Mouse (Mus musculus): ENCODE measurements around the gene Atp13a1.

Gene Atp13a1

DNA sequence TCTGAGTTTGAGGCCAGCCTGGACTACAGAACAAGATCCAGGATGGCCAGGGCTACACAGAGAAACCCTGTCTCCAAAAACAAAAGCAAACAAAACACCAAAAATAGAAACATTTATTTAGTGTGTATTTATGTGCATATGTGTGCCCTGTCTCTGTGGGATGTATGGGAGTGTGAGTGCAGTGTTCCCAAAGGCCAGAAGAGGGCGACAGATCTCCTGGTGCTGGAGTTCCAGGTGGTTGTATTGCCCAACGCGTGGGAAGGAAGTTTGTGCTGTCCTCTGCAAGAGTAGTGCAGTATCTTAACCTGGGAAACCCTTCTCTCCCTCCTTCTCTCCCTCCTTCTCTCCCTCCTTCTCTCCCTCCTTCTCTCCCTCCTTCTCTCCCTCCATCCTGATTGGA, 58.9 kb downstream of the Atp13a1 start:
- no peak for DNase-seq (ENCODE audit: low read depth, low spot score)

DNA sequence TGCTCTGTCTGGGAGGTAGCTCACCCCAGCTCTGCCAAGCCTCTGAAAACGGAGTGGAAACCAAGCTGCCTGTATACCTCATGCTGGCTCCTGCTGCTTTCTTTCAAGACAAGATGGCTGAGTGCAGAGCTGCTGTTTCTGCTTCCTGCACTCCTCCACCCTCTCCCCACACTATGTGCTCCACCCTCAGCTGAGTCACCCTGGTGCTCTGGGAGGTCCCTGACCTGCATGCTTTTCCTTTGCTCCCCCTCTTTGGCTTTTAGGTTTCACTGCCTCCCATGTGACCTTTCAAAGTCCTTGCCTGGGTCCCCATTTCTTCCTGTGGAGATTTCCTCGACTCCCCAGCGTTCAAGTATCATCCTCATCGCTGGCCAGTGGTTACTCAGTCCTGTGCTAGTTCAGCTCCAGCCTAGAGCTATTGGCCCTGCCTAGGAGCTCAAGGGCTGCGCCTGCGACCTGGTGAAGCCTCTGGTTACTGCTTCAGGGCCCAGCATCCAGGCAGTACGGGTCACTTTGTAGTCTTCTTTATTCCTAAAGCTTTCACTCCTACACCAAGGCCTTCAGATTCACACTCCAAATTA, 60.1 kb downstream of the Atp13a1 start:
- DNase-seq (ENCODE audit: low read depth, low spot score) = no peak

DNA sequence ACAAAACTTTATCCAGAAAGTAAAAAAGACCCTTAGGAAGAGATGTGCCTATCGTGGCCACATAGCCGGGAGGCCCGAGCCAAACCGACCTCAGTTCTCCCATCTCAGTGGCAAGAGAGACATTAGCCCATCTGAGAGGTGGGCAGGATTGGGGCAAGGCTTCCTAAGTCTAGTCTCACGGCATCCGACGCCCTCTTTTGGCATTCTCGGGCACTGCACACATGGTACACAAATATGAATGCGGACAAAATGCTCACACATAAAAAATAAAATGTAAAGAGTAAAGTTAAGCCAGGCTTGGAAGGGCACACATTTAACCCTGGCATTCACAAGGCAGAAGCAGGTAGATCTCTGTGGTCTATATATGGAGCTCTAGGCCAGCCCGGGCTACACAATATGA, 62.9 kb downstream of the Atp13a1 start:
- no peak for DNase-seq (ENCODE audit: low read depth, low spot score)
